Mouse (Mus musculus): ENCODE measurements at regions not wholly inside any gene's neighbourhood (a gene's known extent, or its start where the extent isn't known, plus 50 kb on each side); places are given as distances from the start of the nearest gene placed in this dataset.

DNA sequence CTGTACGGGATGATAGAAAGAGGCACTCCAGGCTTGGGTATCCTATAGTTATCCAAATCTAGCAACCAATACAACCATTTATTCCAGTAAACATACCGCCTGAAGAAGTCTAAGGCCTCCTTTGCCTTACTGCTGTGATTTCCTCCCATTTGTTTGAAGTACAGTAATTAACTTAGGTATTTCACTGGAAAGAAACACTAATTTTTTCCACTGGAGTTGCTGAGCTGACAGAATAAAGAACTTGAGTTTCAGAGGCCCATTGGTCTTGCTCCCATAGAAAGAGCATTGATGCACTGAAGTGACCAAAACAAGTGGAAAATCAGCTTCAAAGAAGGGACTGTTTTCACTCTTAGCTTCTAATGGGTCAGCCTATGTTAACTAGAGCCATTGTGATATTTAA is 1100.8 kb upstream of the Gm7489 start:
- no peak for DNase-seq (ENCODE audit: low spot score in 2 of 2)

DNA sequence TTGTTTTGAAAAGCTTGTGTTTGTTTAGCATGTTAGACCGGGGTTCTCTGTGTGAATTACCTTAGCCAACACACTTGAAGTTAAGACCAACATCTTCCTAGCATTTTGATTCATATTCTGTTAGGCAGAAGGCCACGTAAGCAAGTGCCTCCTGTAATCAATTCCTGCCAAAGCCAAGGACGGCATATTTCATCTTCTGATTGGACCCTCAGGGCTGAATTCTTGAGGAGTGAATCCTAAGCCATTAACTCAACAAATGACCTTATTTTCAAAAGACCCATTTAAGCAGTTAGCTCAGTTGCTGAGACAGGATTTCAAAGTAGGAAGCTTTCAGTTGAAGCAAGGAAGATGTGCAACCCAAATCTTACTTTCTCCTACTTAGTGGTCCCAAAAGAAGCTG is 1099.5 kb upstream of the Gm7489 start:
- no peak for DNase-seq (ENCODE audit: low spot score in 2 of 2)

DNA sequence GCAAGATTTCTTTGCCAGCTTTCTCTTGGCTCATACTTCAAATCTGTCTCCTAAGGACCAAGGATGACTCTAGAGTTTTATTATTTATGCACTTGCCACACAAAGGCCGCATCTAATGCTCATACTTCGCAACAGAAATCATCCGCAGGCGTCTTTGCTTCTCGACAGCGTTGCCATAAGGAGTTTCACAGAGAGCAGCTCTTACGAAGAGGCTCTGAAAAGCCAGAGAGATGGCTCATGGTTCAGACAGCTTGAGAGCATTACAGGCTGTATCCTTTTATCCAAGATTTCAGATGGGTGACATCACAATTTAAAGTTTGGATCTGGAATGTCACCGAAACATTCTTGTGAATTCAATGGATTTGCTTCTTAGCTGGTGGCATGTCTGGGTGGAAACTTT is 1098.7 kb upstream of the Gm7489 start:
- DNase-seq (ENCODE audit: low spot score in 2 of 2), result no peak

DNA sequence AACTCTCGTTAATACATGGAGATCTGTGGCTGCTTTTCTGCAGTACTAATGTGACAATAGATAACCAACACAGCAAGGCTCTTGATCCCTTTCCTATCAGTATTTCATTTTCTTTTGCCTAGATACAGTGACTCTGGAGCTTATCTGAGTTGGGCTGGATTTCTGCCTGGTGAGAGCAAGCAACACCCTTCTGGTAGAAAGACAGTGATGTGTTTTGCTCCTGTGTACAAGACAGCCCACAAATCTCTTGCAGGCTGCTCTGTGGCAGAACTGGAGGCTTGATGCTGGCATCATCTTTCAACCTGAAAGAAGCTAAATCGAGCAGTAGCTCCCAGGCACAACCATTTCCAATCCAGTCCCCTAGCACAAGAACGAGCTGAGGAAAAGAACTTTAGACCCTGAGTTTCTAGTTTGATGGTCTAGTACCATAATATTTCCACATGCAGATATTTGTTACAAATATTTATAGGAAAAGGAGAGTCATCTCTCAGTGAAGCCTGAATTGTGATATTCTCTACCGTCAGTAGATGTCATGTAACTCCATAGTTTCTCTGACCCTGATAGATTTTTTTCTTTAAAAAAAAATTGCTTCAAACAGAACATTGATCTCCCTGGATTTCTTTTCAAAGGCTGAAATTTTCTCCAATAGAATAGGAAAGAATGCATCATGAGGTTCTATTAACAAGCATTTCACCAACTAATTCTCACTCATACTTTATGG is 1079.1 kb upstream of the Gm7489 start:
- no peak for DNase-seq (ENCODE audit: low spot score in 2 of 2)

DNA sequence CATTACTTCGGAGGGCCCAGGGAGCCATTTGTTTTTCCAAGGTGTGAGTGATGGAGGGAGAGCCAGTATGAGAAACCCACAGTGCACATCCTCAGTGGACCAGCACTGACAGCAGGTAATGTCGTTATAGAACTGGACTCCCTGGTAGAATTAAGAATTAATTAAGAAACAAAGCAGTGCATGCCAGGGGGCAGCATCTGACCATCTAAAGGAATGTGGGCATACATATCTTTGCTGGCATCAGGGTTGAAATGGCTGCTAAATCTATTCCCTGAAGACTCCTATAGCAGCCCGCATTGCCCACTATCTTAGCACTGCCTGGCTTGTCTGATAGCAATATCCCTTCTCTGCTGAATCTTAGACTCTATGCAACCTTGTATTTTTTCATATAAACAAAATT is 1076.1 kb upstream of the Gm7489 start:
- DNase-seq (ENCODE audit: low spot score in 2 of 2), result no peak

DNA sequence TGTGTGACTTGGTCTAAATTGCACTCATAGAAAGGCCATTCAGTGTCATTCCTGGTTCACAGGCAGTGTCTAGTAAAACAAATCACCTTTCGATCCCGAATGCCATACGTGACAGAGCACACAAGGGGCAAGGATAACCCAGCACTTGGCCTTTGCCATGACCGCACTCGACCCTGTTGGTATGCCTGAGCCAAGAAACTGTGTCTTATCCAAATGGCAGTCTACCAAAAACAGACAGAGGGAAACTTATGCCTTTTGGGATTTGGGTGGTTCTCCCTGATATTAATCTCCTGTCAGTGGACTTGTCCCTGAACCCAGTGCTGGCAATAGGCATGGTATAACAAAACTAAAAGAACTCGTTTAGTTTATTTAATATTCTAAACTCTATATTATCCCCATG is 1063.9 kb upstream of the Gm7489 start:
- DNase-seq (ENCODE audit: low spot score in 2 of 2), result no peak

DNA sequence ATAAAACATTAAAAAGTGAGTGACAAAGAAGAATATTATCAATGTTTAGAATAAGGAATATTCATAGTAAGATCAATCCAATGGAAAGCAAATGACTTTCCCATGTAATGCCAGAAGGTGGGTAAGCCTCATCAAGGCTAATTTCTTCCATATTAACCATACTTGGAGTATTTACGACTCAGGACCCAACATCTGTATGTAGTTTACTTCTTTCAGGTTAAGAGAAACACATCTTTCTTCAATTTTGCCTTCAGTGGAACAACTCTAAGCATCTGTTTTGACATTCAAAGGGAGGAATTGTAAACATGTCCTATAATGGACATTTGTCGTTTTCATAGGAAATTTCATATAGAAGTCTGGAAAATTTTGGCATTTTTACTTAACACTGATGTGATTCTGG is 1047.8 kb upstream of the Gm7489 start:
- DNase-seq (ENCODE audit: low spot score in 2 of 2), result no peak

DNA sequence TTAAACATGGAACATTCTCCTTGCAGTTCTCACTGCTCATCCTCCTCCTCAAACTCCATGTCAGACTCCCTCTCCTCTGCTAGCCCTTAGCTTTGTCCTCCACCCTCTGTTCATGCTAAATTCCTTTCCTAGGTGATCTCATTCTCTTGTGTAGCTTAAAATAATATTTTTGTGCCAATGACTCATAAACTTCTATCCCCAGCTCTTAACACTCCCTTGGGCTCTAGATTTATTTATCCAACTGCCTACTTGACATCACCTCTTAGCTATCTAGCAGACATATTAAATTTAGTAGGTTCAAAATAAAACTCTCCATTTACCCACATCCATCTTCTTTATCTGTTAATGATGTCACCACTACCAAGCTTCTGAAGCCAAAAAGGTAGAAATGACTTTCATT is 1036.6 kb upstream of the Gm7489 start:
- DNase-seq (ENCODE audit: low spot score in 2 of 2), result no peak

DNA sequence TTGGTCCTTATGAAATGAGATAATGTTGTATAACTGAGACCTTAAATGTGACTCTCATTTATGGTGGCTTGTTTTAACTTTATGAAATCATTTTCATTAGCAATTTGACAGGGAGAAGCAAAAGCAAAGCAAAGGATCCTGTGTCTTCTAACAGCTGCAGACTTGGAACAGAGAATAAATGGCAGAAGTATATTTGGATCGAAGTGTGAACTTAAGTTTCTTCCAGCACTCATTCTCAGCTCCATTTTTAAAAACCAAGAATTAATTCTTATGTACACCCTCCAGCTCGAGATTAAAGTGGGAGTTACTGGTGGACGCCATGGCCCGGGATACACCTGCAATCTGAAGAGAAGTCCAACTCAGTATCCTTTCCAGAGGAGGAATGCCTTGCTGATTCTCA is 1026.0 kb upstream of the Gm7489 start:
- no peak for DNase-seq (ENCODE audit: low spot score in 2 of 2)

DNA sequence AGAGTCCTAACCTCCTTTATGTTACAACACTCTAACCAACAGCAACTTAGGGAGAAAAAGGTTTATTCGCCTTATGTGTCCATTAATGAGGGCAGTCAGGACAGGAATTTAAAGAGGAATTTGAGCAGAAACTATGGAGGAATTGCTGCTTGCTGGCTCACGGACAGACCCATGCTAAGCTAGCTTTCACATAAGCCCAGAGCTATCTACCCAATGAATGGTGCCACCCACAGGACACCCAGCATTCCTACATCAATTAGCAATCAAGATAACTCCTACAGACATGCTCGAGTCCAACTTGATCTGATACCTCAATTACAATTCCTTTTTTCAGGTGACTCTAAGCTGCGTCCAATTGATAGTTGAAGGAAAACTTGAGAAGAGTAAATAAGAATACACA is 1021.2 kb upstream of the Gm7489 start:
- DNase-seq (ENCODE audit: low spot score in 2 of 2), result no peak

DNA sequence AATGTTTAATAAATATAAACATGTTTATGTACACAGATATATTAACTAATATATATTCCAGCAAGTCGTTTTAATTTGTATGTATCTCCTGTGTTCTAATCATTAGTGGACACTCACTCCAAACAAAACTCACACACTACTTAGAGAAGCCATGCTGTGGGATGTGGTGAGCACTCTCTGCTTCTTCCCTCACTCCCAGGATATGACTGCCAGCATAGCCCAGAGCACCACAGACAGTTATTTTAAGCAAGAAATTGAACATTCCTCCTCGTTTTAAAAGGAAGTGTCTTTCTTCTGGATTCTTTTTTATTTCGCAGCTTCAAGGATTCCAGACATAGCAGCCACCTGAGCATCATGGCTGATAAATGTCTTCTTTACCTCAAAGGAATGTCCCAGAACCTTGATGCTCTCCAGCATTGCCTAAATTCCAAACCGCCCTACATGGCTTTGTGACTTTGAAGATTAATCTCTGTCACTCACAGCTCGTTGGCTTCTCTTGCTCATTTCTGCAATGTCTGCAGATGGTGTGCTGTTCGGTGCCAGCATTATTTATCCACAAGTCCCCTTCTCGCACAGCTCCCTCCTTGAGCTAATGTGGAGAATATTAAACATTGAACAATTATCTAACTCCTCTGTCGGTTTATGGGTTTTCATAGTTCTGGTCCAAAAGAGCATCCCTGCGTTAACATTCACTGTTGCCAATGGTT is 992.3 kb upstream of the Gm7489 start:
- DNase-seq (ENCODE audit: low spot score in 2 of 2), result no peak

DNA sequence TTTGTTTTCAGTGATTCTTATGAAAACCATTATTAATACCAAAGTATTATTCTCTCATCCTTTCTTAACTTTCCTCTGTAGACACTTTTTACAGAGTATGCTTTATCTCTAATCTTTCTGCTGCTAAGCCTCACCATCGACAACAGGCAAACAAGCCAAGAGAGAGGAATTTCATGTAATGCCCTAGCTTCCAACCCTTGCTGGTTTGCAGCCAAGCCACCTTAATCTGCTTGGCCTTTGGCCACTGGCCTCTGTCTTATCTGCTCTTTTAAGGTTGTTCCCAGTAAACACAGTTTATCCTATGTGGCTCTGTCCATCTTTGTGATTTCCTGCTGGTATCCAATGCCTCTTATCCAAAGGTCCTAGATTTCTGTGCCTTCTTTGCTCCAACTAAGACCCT is 986.6 kb upstream of the Gm7489 start:
- DNase-seq (ENCODE audit: low spot score in 2 of 2), result no peak

DNA sequence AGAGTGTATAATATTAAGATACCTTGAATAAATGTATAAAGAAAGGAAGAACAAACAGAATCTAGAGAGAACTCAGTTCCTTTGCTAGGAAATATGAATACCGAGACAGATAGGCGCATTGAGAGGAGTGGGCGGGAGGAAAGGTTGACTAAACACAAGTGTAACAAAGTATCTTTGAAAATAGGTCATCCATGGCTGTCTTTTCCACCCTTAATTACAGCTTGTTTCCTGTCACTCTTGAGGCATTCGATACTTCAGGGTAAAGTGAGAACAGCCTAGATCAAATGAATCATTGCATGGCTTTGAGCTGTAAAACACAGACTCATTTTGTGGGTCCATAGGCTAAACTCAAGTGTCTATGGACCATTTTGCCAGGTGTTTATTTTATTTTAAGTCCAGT is 985.3 kb upstream of the Gm7489 start:
- no peak for DNase-seq (ENCODE audit: low spot score in 2 of 2)

DNA sequence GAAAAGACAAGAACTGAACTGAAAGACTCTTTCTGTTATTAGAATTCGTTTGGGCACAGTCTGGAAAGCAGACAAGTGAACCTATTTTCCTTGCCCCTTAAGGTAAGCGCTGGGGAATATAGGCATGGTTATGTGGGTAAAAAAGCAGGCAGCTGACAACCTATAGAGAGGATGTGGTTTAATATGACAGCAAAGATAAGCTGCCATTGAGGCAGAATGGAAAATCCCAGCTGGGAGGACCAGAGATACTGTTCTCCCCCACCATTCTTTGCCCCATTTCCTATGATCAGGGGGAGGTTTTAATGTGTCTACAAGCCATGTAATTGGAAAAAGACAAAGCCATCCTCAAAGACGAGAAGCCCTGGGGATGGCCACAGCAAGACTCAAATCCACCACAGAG is 984.9 kb upstream of the Gm7489 start:
- DNase-seq (ENCODE audit: low spot score in 2 of 2), result no peak

DNA sequence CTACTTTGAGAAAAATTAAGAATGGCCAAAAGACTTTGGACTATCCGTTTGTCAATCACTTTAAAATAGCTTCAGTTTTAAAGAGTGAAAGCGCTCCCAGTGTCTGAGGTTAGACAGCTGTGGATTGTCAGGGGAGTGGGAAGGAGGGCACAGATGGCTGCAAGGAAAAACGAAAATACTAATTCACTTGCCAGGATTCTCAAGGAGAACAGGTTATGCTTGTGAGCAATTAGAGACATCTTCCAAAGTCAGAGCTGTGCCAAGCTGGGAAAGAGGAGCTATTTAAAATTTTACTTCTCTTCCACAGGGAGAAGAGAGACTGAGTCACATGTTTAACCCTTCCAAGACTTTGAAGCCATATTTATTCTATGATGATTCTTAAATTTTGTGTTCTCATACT is 979.5 kb upstream of the Gm7489 start:
- no peak for DNase-seq (ENCODE audit: low spot score in 2 of 2)

DNA sequence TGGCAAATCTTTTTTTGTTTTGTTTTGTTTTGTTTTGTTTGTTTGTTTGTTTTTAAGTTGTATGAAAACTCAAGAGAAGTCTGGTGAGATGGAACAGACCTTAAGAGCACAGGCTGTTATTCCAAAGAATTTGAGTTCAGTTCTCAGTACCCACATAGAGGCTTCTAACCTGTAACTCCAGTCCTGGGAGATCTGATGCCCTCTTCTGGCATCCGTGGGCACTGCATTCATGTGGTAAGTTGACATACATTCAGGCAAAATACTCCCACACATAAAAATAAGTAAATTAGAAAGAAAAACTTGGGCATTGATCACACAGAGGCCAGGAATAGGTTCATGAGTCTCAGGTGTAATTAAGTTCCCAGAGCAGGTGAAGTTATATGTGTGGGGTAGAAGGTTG is 977.5 kb upstream of the Gm7489 start:
- DNase-seq (ENCODE audit: low spot score in 2 of 2), result no peak

DNA sequence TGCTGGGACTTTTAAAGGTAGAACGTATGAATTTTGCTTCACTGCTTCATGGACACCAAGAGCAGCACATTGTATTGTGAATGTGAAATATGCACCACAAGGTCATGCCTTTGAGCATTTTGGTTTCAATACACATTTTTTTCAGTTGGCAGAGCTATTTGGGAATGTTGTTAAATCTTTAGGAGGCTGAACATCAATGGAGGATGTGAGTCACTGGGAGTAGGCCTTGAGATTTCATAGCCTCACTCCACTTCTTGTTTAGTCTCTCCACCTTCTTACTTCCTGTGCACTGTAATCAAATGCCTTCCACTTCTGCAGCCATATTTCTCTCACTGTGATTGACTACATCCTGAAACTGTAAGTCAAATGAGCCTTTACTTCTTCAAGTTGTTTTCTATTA is 962.4 kb upstream of the Gm7489 start:
- DNase-seq (ENCODE audit: low spot score in 2 of 2), result no peak

DNA sequence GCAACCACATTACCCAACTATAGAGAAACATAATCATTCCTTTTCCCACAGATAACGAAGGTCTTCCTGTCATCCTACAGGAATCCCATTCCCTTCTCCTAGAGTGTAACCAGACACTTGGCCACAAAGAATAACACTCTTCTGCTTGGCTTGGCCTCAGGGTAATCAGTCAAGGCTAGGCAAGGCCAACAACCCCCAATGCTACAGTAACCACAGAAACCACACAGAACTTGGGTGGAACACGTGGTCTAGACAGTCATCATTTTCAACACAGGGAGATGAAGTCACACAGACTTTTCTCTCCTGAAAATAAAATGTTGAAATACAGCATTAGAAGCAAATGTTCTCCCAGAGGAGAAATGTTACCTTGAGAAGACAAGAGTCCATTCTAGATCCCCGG is 956.3 kb upstream of the Gm7489 start:
- DNase-seq (ENCODE audit: low spot score in 2 of 2), result no peak

DNA sequence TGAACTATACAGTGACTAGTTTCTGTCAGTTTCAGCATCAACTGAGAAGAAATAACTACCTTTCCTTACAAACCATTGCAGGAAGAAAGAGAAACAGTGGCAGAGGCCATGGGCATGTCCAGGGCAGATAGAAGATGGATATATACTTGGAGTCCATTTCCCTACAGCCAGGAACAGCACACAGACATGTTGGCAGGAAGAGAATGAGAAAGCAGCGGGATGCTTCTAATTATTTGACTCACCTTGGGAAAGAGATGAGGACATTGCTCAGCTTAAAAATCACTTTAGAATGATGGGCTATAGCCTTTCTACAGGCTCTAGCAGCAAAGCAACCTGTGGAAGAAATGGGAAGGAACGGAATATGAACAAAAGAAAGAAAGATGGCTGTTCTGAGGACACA is 947.6 kb upstream of the Gm7489 start:
- no peak for DNase-seq (ENCODE audit: low spot score in 2 of 2)

DNA sequence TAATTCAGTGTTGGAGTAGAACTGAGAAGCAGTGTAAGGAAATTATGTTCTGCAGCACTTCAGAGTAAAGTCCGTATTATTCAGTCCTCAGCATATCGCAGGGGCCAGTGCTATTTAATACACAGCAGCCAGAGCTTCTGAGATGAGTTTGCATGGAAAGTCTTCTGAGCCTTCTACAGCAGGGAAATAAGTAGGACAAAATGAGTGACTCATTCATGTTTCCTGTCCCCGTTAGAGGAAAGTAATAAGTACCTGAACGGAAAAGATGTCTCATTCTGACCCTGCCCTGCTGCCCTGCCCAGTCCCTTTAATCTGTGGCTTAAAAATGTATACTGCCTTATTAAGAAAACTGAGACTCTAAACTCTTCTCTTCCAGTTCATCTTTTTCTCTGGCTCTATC is 940.1 kb upstream of the Gm7489 start:
- no peak for DNase-seq (ENCODE audit: low spot score in 2 of 2)

DNA sequence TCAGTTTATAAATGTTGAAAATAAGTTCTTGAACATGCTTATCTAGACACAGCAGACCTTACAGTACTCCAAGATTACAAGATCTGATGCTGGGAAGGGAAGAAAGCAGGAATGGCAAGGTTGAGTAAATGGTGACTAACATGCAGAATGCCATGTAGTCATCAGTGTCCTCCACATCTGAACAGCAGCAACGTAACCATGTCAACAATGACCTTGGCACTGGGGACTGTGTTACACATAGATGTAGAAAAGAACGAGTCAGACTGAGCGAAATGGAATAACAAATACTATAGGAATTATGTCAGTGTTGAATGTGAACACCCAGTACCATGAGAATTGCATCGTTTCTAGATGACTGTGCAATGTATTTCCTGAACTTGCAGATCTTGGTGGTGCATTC is 936.5 kb upstream of the Gm7489 start:
- DNase-seq (ENCODE audit: low spot score in 2 of 2), result no peak

DNA sequence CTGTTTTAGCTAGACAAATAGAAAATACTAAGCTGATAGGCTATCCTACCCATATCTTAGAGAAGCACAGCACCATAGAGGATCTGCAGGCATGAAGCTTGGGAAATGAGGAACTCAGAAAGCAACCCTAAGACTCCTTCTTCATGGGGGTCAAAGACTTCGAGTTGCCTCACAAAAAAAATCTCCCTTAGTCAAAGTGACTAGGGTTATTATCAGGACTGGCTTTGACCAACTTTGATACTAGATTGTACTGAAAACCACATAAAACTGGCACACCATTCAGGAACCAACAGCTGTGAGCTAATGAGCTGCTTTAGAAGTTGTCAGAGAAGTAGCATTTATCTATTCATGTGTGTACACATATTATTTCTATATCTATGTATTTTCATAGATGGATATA is 931.2 kb upstream of the Gm7489 start:
- no peak for DNase-seq (ENCODE audit: low spot score in 2 of 2)

DNA sequence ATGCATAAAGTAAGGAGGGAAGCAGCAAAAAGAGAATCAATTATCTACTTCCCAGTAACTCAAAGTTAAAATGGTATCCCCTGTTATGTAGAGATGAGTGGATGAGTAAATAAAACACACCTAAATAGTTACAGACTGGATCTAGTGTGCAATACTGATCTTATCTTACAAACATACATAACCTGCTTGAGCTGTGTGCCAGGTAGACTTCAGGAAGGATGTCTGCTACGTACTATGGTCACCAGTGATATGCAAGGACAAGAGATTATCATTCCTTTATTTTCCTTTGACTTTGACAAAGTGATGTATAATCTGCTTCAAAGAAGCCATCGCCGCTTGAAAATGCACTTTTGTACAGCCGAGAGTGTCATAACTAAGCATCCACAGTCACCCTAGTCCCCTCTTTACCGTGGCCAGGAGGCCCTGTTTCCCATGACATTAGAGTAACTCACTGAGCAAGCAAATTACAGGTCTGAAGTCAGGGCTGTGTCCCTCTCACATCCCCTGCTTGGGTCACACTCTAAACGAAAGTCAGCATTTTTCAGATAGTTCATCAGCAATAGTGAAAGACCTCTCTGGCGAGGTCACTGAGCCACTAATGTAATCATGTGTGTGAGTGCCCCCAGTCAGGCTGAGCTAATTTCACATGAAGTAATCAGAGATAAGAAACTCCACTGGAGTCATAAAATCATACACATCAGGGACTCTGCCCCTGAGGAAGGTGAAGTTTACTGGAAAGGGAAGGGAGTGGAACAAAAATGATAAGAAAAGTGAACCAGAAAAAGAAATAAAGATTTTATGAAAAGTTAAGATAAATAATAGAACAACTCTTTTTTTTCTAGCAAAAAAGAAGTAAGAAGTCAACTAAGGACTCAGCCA is 929.8 kb upstream of the Gm7489 start:
- DNase-seq (ENCODE audit: low spot score in 2 of 2), result no peak

All from urinary bladder, adult 18-20 months (tissue).